Mouse (Mus musculus): Measurements from ENCODE around the gene Rpl37. TPM values are rescaled to one million over a fixed set of nuclear protein-coding genes. Genes with fewer than 3 reads are reported as not detected.

Rpl37 gene
- 440 TPM for polyA plus RNA-seq (2015; fragmentation: Illumina TruSeq; extraction: RNeasy Lipid Tissue Mini Kit (QIAGEN cat#74804); ENCODE audit: insufficient read depth, low read depth, low replicate concordance)

DNA sequence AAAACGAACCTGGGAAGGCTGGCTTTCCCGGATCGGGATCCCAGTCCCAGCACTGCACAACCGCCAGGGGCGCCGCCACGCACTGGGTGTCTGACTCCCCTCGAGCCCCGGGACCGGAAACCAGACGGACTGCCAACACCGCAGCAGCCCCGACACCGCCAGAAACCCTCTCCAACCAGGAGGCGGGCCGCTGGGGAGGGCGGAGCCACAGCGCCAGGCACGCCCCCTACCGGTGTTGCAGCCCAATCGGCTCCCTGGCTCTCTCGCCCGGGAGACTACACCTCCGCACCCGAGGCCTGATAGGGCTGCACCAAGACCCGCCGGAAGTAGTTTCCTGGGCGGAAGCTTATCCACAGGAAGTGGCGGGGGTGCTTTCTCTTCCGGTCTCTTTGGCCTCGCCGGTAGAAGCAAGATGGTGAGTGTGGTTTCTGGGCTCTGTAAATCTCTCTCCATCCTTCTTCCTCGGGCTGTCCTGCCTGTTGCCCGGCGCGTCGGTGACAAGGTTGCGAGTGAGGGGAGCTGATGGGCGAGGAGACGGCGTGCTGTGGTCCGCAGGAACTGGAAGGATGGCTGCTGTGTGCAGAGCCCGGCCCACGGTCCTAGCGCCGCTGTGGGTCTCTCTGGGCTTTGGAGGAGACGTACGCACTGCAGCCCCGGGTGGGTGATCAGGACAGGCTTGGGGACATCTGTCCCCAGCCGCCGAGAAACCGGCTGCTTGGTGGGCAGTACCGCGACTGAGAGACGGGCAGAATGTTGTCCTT lies at the start of gene Rpl37:
Gene Rpl37, plus strand, starts transcription at position 376 of the 761 bp plus-strand sequence.

GRCm38 (mm10) chr15:5107686-5108654 lies 8.5 kb upstream of the Rpl37 start, which contains the start of gene Card6:
Gene Card6 (minus strand): TSS chr15:5108539.

DNA sequence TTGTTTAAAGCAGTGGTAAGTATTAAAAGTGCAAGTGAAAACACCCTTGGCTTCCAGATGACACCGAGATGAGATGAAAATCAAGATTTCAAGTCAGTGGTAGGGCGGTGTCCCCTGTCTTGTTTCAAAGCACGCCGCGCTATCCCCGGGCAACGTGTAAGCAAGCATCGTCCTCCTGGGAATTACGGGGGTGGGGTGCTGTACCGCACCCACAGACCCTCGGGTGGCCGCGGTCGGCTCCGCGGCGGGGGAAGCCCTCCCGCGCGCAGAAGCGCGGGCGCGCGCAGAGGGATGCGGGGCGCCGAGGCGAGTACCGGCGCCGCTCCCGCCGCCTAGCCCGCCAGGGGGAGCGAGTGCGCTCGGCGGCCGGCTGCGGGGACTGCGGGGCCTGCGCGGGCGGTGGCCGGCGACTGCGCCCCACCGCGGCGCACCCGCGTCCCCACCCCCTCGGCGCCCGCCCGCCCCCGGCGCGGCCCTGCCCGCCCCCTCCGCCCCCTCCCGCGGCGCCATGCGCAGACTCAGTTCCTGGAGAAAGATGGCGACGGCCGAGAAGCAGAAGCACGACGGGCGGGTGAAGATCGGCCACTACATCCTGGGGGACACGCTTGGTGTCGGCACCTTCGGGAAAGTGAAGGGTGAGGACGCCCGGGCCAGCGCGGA lies 27.0 kb downstream of the Rpl37 start, which contains the start of gene Prkaa1:
Gene Prkaa1, plus strand, starts transcription at position 501 of the 660 bp plus-strand sequence.

Other genes starting within 250 kb of the Rpl37 start
- gene Mroh2b, start 217.9 kb upstream of the Rpl37 start, polyA plus RNA-seq (2015; fragmentation: Illumina TruSeq; extraction: RNeasy Lipid Tissue Mini Kit (QIAGEN cat#74804); ENCODE audit: insufficient read depth, low read depth, low replicate concordance): not detected
- 2.4 TPM for gene C7, start 52.9 kb upstream of the Rpl37 start, polyA plus RNA-seq (2015; fragmentation: Illumina TruSeq; extraction: RNeasy Lipid Tissue Mini Kit (QIAGEN cat#74804); ENCODE audit: insufficient read depth, low read depth, low replicate concordance)
- gene Card6, start 8.1 kb upstream of the Rpl37 start, polyA plus RNA-seq (2015; fragmentation: Illumina TruSeq; extraction: RNeasy Lipid Tissue Mini Kit (QIAGEN cat#74804); ENCODE audit: insufficient read depth, low read depth, low replicate concordance): 1.0 TPM
- gene Prkaa1, start 27.2 kb downstream of the Rpl37 start, polyA plus RNA-seq (2015; fragmentation: Illumina TruSeq; extraction: RNeasy Lipid Tissue Mini Kit (QIAGEN cat#74804); ENCODE audit: insufficient read depth, low read depth, low replicate concordance): 4.7 TPM
- 5.3 TPM for gene Ttc33, start 68.9 kb downstream of the Rpl37 start, polyA plus RNA-seq (2015; fragmentation: Illumina TruSeq; extraction: RNeasy Lipid Tissue Mini Kit (QIAGEN cat#74804); ENCODE audit: insufficient read depth, low read depth, low replicate concordance)
- 1.9 TPM for gene Ptger4, start 127.5 kb downstream of the Rpl37 start, polyA plus RNA-seq (2015; fragmentation: Illumina TruSeq; extraction: RNeasy Lipid Tissue Mini Kit (QIAGEN cat#74804); ENCODE audit: insufficient read depth, low read depth, low replicate concordance)

Measured in pancreas, adult 10 weeks (tissue).